Mouse (Mus musculus) intestine, postnatal 0 days (tissue): Measurements from ENCODE around the gene Atp1b2. TPM values are rescaled to one million over a fixed set of nuclear protein-coding genes. Genes with fewer than 3 reads are reported as not detected.

Experiments
- ATAC-seq: fragments of 200-750 bp; cut with Nextera tagmentation; 2 replicates; pipeline ENCODE4 v1.8.0; 2017; ENCODE audit warnings: mild to moderate bottlenecking, moderate TSS enrichment, moderate library complexity
- H3K27ac ChIP-seq: fragments of 300-500 bp; sonication (generic); 2 replicates; pipeline ENCODE4 v1.5.1; 2014; ENCODE audit warnings: mild to moderate bottlenecking, low read depth, low read length, moderate library complexity
- H3K27me3 ChIP-seq: fragments of 300-500 bp; sonication (generic); replicated peaks from 2 replicates; pipeline ENCODE4 v1.6.1; 2014; ENCODE audit warnings: low read length, mixed read lengths; ENCODE audit not compliant: control insufficient read depth, insufficient read depth
- H3K36me3 ChIP-seq: fragments of 300-500 bp; sonication (generic); 2 replicates; pipeline ENCODE4 v1.6.1; 2014; ENCODE audit warnings: mild to moderate bottlenecking, moderate library complexity; ENCODE audit not compliant: control insufficient read depth, insufficient read depth
- H3K4me1 ChIP-seq: fragments of 300-500 bp; sonication (generic); replicated peaks from 2 replicates; pipeline ENCODE4 v1.6.1; 2014; ENCODE audit warnings: antibody characterized with exemption, low read length, mixed read lengths; ENCODE audit not compliant: control insufficient read depth, insufficient read depth
- H3K4me2 ChIP-seq: fragments of 300-500 bp; sonication (generic); replicated peaks from 2 replicates; pipeline ENCODE4 v1.6.1; 2014; ENCODE audit warnings: low read depth, mild to moderate bottlenecking, moderate library complexity
- H3K4me3 ChIP-seq: fragments of 300-500 bp; sonication (generic); 2 replicates; pipeline ENCODE4 v1.5.1; 2014; ENCODE audit warnings: low read depth, low read length
- H3K9ac ChIP-seq: fragments of 300-500 bp; sonication (generic); 2 replicates; pipeline ENCODE4 v1.6.1; 2014; ENCODE audit warnings: mild to moderate bottlenecking, low read depth, low read length
- H3K9me3 ChIP-seq: fragments of 300-500 bp; sonication (generic); 2 replicates; pipeline ENCODE4 v1.6.1; 2016; ENCODE audit warnings: mixed run types; ENCODE audit not compliant: control insufficient read depth
- CTCF ChIP-seq: sonication (generic); IDR thresholded peaks from 2 replicates; pipeline ENCODE4 v1.5.1; 2016; ENCODE audit warnings: low read depth, mild to moderate bottlenecking, control low read depth, antibody characterized with exemption, moderate library complexity
- WGBS: fragments of 180-500 bp; shearing (Covaris S2); extraction: QIAGEN DNeasy Blood & Tissue Kit; methylation state at CpG from one replicate; pipeline ENCODE4 v1.1.7; 2014; 5-methylcytosine and 5-hydroxymethylcytosine counted together
- polyA plus RNA-seq: library from polyadenylated mRNA; unstranded; fragments of >200 nt; fragmentation: Nextera tagmentation; extraction: Ambion mirVana; gene quantifications from 2 replicates; pipeline ENCODE4 v1.2.1, GENCODE M21; 2015

The Atp1b2 gene
- polyA plus RNA-seq, 1 experiment from 2014 or later = 7.5 TPM

DNA sequence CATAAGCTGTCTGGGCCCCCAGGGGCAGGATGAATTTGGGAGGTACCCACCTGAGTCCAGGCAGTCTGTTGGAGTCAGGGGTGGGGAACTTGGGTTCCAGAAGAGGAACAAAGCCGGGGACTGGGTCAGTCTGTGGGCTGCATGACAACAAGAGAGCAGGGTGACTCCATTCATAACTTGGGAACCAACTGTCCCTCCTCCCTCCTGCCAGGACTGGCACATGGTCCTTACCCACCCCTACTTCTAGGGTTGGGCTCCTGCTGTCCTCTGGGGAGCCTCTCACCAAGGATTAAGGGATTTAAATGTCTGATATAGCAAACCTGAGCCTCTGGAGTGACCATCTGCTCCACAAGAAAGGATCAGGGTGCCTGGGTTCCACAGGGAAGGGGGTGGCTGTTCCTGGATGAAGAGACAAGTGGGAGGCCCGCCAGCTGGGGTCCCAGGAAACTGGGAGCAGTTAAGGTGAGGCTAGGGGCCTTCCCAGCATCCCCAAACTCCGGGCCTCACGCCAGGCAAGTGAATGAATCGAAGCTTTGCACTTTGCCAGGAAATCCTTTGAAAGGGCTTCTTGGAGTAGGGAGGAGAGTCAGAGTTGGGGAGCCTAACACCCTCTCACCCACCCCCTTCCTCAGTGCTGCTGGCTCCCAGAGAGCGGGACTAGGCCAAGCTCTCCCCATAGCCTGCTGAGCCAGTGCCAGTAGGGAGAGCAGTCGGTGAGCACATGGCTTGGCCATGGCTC, 13.7 kb downstream of the Atp1b2 start:
- Histone ChIP-seq H3K27ac (no peak overlapping the region), H3K4me1 (no peaks in the 10 kb centered on the region)
- WGBS = 75% methylated on average over 7 of the region's 7 CpGs

DNA sequence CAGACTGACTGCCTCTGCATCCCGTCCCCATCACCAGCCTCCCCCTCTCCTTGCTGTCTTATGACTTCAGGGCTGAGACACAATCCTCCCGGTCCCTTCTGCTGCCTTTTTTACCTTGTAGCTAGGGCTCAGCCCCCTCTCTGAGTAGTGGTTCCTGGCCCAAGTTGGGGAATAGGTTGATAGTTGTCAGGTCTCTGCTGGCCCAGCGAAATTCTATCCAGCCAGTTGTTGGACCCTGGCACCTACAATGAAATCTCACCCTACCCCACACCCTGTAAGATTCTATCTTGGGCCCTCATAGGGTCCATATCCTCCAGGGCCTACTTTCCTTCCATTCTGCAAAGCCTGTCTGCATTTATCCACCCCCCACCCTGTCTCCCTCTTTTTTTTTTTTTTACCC, 14.3 kb downstream of the Atp1b2 start:
- Histone ChIP-seq H3K9me3 (no peaks in the 10 kb centered on the region), H3K4me3 (no peak overlapping the region), H3K27ac (no peak overlapping the region), H3K4me1 (no peaks in the 10 kb centered on the region), H3K9ac (no peak overlapping the region), H3K27me3 (no peaks in the 10 kb centered on the region), H3K36me3 (peaks cover 51% of the 10 kb centered on the region), H3K4me2 (no peak overlapping the region)
- no peak for TF ChIP-seq CTCF
- WGBS = 90% methylated on average over 3 of the region's 3 CpGs
- no peak for ATAC-seq

More for the DNA sequence above, 13.7 kb downstream of the Atp1b2 start:
- Histone ChIP-seq H3K9ac (no peak overlapping the region), H3K4me2 (no peak overlapping the region), H3K27me3 (no peaks in the 10 kb centered on the region), H3K4me3 (no peak overlapping the region), H3K36me3 (peaks cover 51% of the 10 kb centered on the region), H3K9me3 (no peaks in the 10 kb centered on the region)
- no peak for ATAC-seq
- TF ChIP-seq CTCF = no peak

DNA sequence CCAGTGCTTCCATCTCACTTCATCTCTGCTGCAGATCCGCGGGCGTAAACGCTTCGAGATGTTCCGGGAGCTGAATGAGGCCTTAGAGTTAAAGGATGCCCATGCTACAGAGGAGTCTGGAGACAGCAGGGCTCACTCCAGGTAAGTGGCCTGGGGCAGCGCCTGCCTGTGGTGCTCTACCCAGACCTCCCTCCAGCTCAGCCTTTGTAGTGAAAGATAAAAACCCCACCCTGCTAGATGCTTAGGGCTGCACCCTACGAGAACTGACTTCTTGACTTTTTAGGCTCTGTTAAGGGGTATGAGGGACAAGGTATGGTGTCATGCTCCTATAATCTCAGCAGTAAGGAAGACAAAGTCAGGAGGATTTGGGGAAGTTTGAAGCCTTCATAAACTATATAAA, 15.1 kb downstream of the Atp1b2 start:
- H3K27me3 ChIP-seq = no peaks in the 10 kb centered on the region
- TF ChIP-seq CTCF = no peak
- no peak overlapping the region for H3K4me2 ChIP-seq
- no peak overlapping the region for H3K27ac ChIP-seq
- H3K36me3 ChIP-seq = peaks cover 51% of the 10 kb centered on the region
- no peak overlapping the region for H3K4me3 ChIP-seq
- H3K9ac ChIP-seq = no peak overlapping the region
- 93% methylated on average over 8 of the region's 8 CpGs for WGBS
- no peaks in the 10 kb centered on the region for H3K4me1 ChIP-seq
- no peaks in the 10 kb centered on the region for H3K9me3 ChIP-seq
- ATAC-seq = no peak

DNA sequence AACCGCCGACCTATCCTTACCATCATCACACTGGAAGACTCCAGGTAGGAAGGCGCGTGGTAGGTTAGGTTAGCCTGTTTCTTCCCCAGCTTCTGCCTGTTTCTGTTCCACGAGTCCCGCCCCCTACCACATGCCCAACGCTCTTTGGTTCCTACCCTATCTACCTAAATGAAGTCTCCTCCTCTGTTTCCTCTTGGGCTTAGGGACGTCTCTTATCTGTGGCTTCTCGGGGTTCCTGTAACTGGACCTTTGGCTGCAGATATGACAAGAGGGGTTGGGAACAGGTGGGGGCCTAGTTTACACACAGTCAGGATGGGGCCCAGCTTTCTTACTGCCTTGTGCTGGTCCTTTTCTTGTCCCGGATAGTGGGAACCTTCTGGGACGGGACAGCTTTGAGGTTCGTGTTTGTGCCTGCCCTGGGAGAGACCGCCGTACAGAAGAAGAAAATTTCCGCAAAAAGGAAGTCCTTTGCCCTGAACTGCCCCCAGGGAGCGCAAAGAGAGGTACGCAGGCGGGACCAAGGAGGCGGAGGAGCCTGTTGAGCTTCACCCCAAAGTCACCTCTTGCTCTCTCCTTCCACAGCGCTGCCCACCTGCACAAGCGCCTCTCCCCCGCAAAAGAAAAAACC, 16.4 kb downstream of the Atp1b2 start:
- 85% methylated on average over 22 of the region's 22 CpGs for WGBS
- peaks cover 51% of the 10 kb centered on the region for H3K36me3 ChIP-seq

DNA sequence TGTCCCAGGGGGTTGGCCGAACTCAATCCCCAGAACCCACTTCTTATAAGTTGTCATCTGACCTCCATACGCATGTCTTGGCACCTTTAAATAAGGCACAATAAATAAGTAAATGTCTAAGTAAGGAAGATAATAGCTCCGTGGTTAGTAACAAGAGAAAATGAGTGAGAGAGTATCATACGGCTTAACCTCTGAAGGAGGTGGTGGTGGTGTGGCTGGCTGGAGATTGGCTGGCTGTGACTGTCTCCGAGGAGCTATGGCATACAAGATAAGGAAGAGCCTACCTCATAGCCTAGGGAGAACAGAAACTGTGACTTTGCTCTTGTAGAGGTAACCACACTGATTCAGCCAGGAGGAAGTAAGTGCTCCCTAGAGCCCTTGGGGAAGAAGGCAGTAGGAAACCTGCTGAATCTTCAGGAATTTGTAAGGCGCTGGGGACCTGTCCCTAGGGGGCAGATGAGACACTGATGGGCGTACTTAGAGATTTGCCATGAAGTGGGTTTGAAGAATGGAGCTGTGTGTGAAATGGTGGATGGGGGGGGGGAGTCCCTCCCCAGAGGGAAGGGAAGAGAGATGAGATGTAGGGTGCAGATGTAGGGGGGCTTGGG, 19.9 kb downstream of the Atp1b2 start:
- WGBS = 57% methylated on average over 7 of the region's 7 CpGs
- Histone ChIP-seq H3K4me2 (peak overlapping the region; percentile 13; the same call in 1 of the 2 replicates), H3K4me1 (no peaks in the 10 kb centered on the region), H3K36me3 (peaks cover 34% of the 10 kb centered on the region), H3K4me3 (no peak overlapping the region), H3K27me3 (no peaks in the 10 kb centered on the region), H3K9ac (no peak overlapping the region), H3K9me3 (no peaks in the 10 kb centered on the region), H3K27ac (peak overlapping the region; percentile 30; the same call in 1 of the 2 replicates)
- TF ChIP-seq CTCF = peak; percentile 27
- ATAC-seq = peak; percentile 23; the same call in 1 of the 2 replicates

More for the DNA sequence above, 16.4 kb downstream of the Atp1b2 start:
- no peak overlapping the region for H3K4me3 ChIP-seq
- H3K9ac ChIP-seq = no peak overlapping the region
- H3K9me3 ChIP-seq = no peaks in the 10 kb centered on the region
- no peak for ATAC-seq
- H3K27ac ChIP-seq = no peak overlapping the region; the same call in 1 of the 2 replicates
- no peak overlapping the region for H3K4me2 ChIP-seq
- H3K27me3 ChIP-seq = no peaks in the 10 kb centered on the region
- TF ChIP-seq CTCF = no peak
- no peaks in the 10 kb centered on the region for H3K4me1 ChIP-seq

DNA sequence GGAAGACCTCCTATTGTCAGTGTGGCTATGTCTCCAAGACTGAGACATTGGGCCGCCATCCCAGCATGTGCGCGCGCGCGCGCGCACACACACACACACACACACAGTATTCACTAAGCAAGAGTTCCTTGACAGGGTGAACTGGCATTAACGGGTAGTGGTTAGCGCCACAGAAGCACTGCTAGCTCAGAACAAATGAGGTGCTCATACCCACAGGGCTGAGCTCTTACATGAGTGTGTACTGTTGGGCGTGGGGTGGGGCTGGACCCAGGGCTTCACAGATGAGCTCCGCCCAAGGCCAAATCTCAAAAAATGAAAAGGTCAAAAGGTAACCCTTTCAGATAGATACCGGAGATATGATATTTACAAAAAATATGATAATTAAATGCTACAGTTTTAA, 20.8 kb downstream of the Atp1b2 start:
- WGBS = 90% methylated on average over 13 of the region's 13 CpGs
- no peak overlapping the region for H3K4me2 ChIP-seq
- H3K9me3 ChIP-seq = no peaks in the 10 kb centered on the region
- H3K36me3 ChIP-seq = peaks cover 26% of the 10 kb centered on the region
- no peaks in the 10 kb centered on the region for H3K4me1 ChIP-seq
- H3K4me3 ChIP-seq = no peak overlapping the region
- no peak for TF ChIP-seq CTCF
- ATAC-seq = no peak
- no peaks in the 10 kb centered on the region for H3K27me3 ChIP-seq
- H3K27ac ChIP-seq = no peak overlapping the region
- no peak overlapping the region for H3K9ac ChIP-seq
